Mouse (Mus musculus): ENCODE results near the gene Pip4p1. TPM values are rescaled to one million over a fixed set of nuclear protein-coding genes. Genes with fewer than 3 reads are reported as not detected.
"Not testable (repeated sequence)": the region's sequence is repeated elsewhere in the genome, so short reads cannot be mapped to it uniquely, and the experiment has no call there.

Gene Pip4p1
- total RNA-seq (2022): 100 to 1,000 TPM in 3 of 4 experiments, 10 to 100 TPM in 1; 92.6 to 121 (median 109) TPM

GRCm38 (mm10) chr14:50930754-50931492 is at the start of gene Pip4p1, which contains the start of gene Pnp:
TSS of gene Pip4p1 (minus strand) at chr14:50930856.
TSS of gene Pnp (plus strand) at chr14:50931082.
- peak; percentile 98 to 100 for DNase-seq (ENCODE audit: low spot score in 2 of 2)

GRCm38 (mm10) chr14:50979631-50980030 is 49.0 kb upstream of the Pip4p1 start:
- DNase-seq (ENCODE audit: low spot score in 2 of 2): no peak

- DNase-seq (ENCODE audit: low spot score in 2 of 2): not testable (repeated sequence)
Observed at GRCm38 (mm10) chr14:50978451-50978850, 47.8 kb upstream of the Pip4p1 start.

GRCm38 (mm10) chr14:50976674-50977073 is 46.0 kb upstream of the Pip4p1 start:
- DNase-seq (ENCODE audit: low spot score in 2 of 2): no peak

- no peak for DNase-seq (ENCODE audit: low spot score in 2 of 2)
Observed at GRCm38 (mm10) chr14:50975001-50975400, 44.3 kb upstream of the Pip4p1 start.

GRCm38 (mm10) chr14:50973700-50974099 is 43.0 kb upstream of the Pip4p1 start:
- DNase-seq (ENCODE audit: low spot score in 2 of 2): no peak

GRCm38 (mm10) chr14:50973054-50973453 is 42.4 kb upstream of the Pip4p1 start:
- DNase-seq (ENCODE audit: low spot score in 2 of 2): not testable (repeated sequence)

GRCm38 (mm10) chr14:50970822-50971221 is 40.2 kb upstream of the Pip4p1 start:
- DNase-seq (ENCODE audit: low spot score in 2 of 2): no peak

GRCm38 (mm10) chr14:50969558-50970544 is 39.2 kb upstream of the Pip4p1 start:
- DNase-seq (ENCODE audit: low spot score in 2 of 2): peak in 1 of 2 experiments; percentile 56

GRCm38 (mm10) chr14:50969041-50969440 is 38.4 kb upstream of the Pip4p1 start:
- no peak for DNase-seq (ENCODE audit: low spot score in 2 of 2)

GRCm38 (mm10) chr14:50968216-50968980 is 37.7 kb upstream of the Pip4p1 start:
- DNase-seq (ENCODE audit: low spot score in 2 of 2): no peak

- not testable (repeated sequence) for DNase-seq (ENCODE audit: low spot score in 2 of 2)
Observed at GRCm38 (mm10) chr14:50958289-50958995, 27.8 kb upstream of the Pip4p1 start.

GRCm38 (mm10) chr14:50957146-50957545 is 26.5 kb upstream of the Pip4p1 start:
- not testable (repeated sequence) for DNase-seq (ENCODE audit: low spot score in 2 of 2)

- DNase-seq (ENCODE audit: low spot score in 2 of 2): not testable (repeated sequence)
Observed at GRCm38 (mm10) chr14:50956724-50957123, 26.1 kb upstream of the Pip4p1 start.

GRCm38 (mm10) chr14:50955942-50956508 is 25.4 kb upstream of the Pip4p1 start, which contains the start of gene Pnp2:
TSS of gene Pnp2 (plus strand) at chr14:50955992.
- peak; percentile 33 to 34 for DNase-seq (ENCODE audit: low spot score in 2 of 2)

- DNase-seq (ENCODE audit: low spot score in 2 of 2): no peak
Observed at GRCm38 (mm10) chr14:50955487-50955886, 24.8 kb upstream of the Pip4p1 start.

GRCm38 (mm10) chr14:50945526-50945925 is 14.9 kb upstream of the Pip4p1 start:
- DNase-seq (ENCODE audit: low spot score in 2 of 2): not testable (repeated sequence)

GRCm38 (mm10) chr14:50945081-50945480 is 14.4 kb upstream of the Pip4p1 start:
- not testable (repeated sequence) for DNase-seq (ENCODE audit: low spot score in 2 of 2)

- not testable (repeated sequence) for DNase-seq (ENCODE audit: low spot score in 2 of 2)
Observed at GRCm38 (mm10) chr14:50944668-50945033, 14.0 kb upstream of the Pip4p1 start.

All from left cerebral cortex, adult 8-10 months (tissue).